Mouse (Mus musculus): ENCODE results near the gene Eif5a.
A peak's percentile ranks its signal among the peaks of the same experiment; 100 is the strongest.
"Not testable (repeated sequence)": the region's sequence is repeated elsewhere in the genome, so short reads cannot be mapped to it uniquely, and the experiment has no call there.

The Eif5a gene

GRCm38 (mm10) chr11:69920266-69921031, 1.3 kb downstream of the Eif5a start:
- TF ChIP-seq CTCF (conservative IDR thresholded peaks at IDR 0.05; ENCODE audit: low read length) (no peak), POU5F1 (IDR thresholded peaks at IDR 0.05; ENCODE audit: borderline replicate concordance, low read length) (no peak), NANOG (IDR thresholded peaks at IDR 0.05; ENCODE audit: borderline replicate concordance, low read length) (no peak)
- H3K4me1 ChIP-seq (replicated peaks; ENCODE audit: low read depth, low read length) = peaks cover 56% of the 10 kb centered on the region
- H3K4me3 ChIP-seq (replicated peaks; ENCODE audit: low read length) = peak overlapping the region; percentile 98
- H3K9me3 ChIP-seq (ENCODE audit: low read length) = no peaks in the 10 kb centered on the region
- no peaks in the 10 kb centered on the region for H3K27me3 ChIP-seq (ENCODE audit: insufficient read depth, low read length)
- peaks cover 49% of the 10 kb centered on the region for H3K36me3 ChIP-seq (ENCODE audit: insufficient read depth, low read length)

DNA sequence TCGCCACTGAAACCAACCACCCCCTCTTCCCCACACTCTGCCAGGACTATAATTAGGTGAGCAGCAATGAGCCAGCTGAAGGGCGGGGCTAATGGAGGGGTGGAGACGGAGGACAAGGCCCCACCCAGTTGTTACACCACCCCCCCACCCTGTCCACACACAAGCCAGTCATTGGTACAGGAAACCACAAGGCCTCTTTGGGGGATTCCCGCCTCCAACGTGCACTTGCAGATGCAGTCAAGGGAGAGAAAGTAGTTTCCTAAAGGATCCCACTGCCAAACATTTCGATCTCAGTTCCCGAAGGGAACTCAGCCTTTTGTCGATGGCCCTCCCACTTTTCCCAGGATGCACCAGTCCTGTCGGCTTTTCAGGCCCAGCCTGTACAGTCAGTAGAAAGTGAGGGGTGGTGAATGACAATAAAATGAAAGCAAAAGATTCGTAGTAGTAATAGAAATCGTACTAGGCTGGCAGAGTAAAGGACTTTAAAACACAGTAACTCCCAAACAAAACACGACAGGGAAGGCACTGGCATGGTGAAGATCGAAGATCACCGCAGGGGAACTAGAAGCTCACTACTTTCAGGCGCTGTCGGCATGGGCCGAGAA, 2.0 kb downstream of the Eif5a start:
- Histone ChIP-seq H3K4me3 (replicated peaks; ENCODE audit: low read length) (peak overlapping the region; percentile 98), H3K4me1 (replicated peaks; ENCODE audit: low read depth, low read length) (peaks cover 63% of the 10 kb centered on the region), H3K9me3 (ENCODE audit: low read length) (no peaks in the 10 kb centered on the region), H3K27me3 (ENCODE audit: insufficient read depth, low read length) (no peaks in the 10 kb centered on the region), H3K36me3 (ENCODE audit: insufficient read depth, low read length) (peaks cover 56% of the 10 kb centered on the region)
- TF ChIP-seq CTCF (conservative IDR thresholded peaks at IDR 0.05; ENCODE audit: low read length) (no peak), NANOG (IDR thresholded peaks at IDR 0.05; ENCODE audit: borderline replicate concordance, low read length) (no peak), POU5F1 (IDR thresholded peaks at IDR 0.05; ENCODE audit: borderline replicate concordance, low read length) (no peak)

GRCm38 (mm10) chr11:69919053-69919452, 2.7 kb downstream of the Eif5a start:
- Histone ChIP-seq H3K36me3 (ENCODE audit: insufficient read depth, low read length) (peaks cover 59% of the 10 kb centered on the region), H3K4me1 (replicated peaks; ENCODE audit: low read depth, low read length) (peaks cover 69% of the 10 kb centered on the region), H3K27me3 (ENCODE audit: insufficient read depth, low read length) (no peaks in the 10 kb centered on the region), H3K9me3 (ENCODE audit: low read length) (no peaks in the 10 kb centered on the region), H3K4me3 (replicated peaks; ENCODE audit: low read length) (peak overlapping the region; percentile 98)
- TF ChIP-seq POU5F1 (IDR thresholded peaks at IDR 0.05; ENCODE audit: borderline replicate concordance, low read length) = no peak
- no peak for TF ChIP-seq CTCF (conservative IDR thresholded peaks at IDR 0.05; ENCODE audit: low read length)
- TF ChIP-seq NANOG (IDR thresholded peaks at IDR 0.05; ENCODE audit: borderline replicate concordance, low read length) = no peak

DNA sequence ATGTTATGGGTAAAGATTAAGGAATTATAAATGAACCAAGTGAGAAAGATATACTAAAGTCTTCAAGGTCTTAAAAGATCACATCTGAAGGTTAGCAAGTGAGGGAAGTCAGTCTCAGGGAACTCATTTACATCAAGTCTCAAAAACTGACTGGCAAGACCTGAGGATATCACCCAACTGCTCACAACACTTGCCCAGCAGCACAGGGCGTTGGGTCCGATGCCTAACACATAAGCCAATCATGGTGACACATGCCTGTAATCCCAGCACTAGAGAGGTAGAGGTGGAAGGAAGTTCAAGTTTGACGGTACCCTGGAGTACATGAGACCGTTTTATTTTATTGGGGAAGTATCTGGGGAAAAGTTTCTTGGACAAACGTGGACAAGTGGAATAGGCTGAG, 3.6 kb downstream of the Eif5a start:
- H3K9me3 ChIP-seq (ENCODE audit: low read length) = no peaks in the 10 kb centered on the region
- no peak for TF ChIP-seq CTCF (conservative IDR thresholded peaks at IDR 0.05; ENCODE audit: low read length)
- TF ChIP-seq NANOG (IDR thresholded peaks at IDR 0.05; ENCODE audit: borderline replicate concordance, low read length) = no peak
- TF ChIP-seq POU5F1 (IDR thresholded peaks at IDR 0.05; ENCODE audit: borderline replicate concordance, low read length) = no peak
- peaks cover 70% of the 10 kb centered on the region for H3K4me1 ChIP-seq (replicated peaks; ENCODE audit: low read depth, low read length)
- H3K27me3 ChIP-seq (ENCODE audit: insufficient read depth, low read length) = no peaks in the 10 kb centered on the region
- peak overlapping the region; percentile 98 for H3K4me3 ChIP-seq (replicated peaks; ENCODE audit: low read length)
- peaks cover 63% of the 10 kb centered on the region for H3K36me3 ChIP-seq (ENCODE audit: insufficient read depth, low read length)

GRCm38 (mm10) chr11:69917379-69917948, 4.3 kb downstream of the Eif5a start:
- H3K4me1 ChIP-seq (replicated peaks; ENCODE audit: low read depth, low read length) = peaks cover 70% of the 10 kb centered on the region
- H3K9me3 ChIP-seq (ENCODE audit: low read length) = no peaks in the 10 kb centered on the region
- H3K27me3 ChIP-seq (ENCODE audit: insufficient read depth, low read length) = no peaks in the 10 kb centered on the region
- H3K4me3 ChIP-seq (replicated peaks; ENCODE audit: low read length) = peak overlapping the region; percentile 98; the same call in 1 of the 2 replicates
- no peak for TF ChIP-seq POU5F1 (IDR thresholded peaks at IDR 0.05; ENCODE audit: borderline replicate concordance, low read length)
- TF ChIP-seq NANOG (IDR thresholded peaks at IDR 0.05; ENCODE audit: borderline replicate concordance, low read length) = no peak
- peaks cover 70% of the 10 kb centered on the region for H3K36me3 ChIP-seq (ENCODE audit: insufficient read depth, low read length)

- not testable (repeated sequence) for H3K27me3 ChIP-seq (ENCODE audit: insufficient read depth, low read length); H3K9me3 ChIP-seq (ENCODE audit: low read length)
- H3K4me1 ChIP-seq (replicated peaks; ENCODE audit: low read depth, low read length) = peaks cover 70% of the 10 kb centered on the region
- H3K4me3 ChIP-seq (replicated peaks; ENCODE audit: low read length) = peak overlapping the region; percentile 98; the same call in 1 of the 2 replicates
- peaks cover 76% of the 10 kb centered on the region for H3K36me3 ChIP-seq (ENCODE audit: insufficient read depth, low read length)
Measured at GRCm38 (mm10) chr11:69916652-69917378, 4.9 kb downstream of the Eif5a start.

- H3K9me3 ChIP-seq (ENCODE audit: low read length) = no peaks in the 10 kb centered on the region
- no peaks in the 10 kb centered on the region for H3K27me3 ChIP-seq (ENCODE audit: insufficient read depth, low read length)
- peaks cover 85% of the 10 kb centered on the region for H3K36me3 ChIP-seq (ENCODE audit: insufficient read depth, low read length)
- peak; percentile 25 for TF ChIP-seq CTCF (conservative IDR thresholded peaks at IDR 0.05; ENCODE audit: low read length)
- TF ChIP-seq POU5F1 (IDR thresholded peaks at IDR 0.05; ENCODE audit: borderline replicate concordance, low read length) = no peak
- TF ChIP-seq NANOG (IDR thresholded peaks at IDR 0.05; ENCODE audit: borderline replicate concordance, low read length) = no peak
- peaks cover 79% of the 10 kb centered on the region for H3K4me1 ChIP-seq (replicated peaks; ENCODE audit: low read depth, low read length)
- H3K4me3 ChIP-seq (replicated peaks; ENCODE audit: low read length) = peak overlapping the region; percentile 90; the same call in 1 of the 2 replicates
Measured at GRCm38 (mm10) chr11:69915667-69916627, 5.8 kb downstream of the Eif5a start.
